ENCODE assay signal across 9 mouse cellular contexts in the genomic region with DNA sequence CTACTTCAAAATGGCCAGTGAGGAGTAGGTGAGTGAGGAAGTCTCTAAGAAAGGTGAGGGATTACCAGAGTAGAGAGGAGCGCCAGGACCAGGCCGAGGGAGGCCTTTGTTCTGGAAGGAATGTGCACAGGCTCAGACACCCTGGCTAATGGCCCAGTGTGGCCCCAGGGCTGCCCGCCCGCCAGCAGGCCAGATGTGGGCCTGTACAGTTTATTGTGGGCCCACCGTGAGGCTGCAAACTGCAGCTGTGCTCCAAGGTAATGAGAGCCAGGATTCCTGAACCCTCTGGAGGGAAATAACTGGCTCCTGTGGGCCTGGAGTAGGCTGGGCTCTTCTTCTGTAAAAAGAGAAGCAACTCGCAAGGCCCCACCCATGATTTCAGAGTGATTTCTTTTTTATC. TPM values are rescaled to one million over a fixed set of nuclear protein-coding genes. Genes with fewer than 3 reads are reported as not detected.
A peak's percentile ranks its signal among the peaks of the same experiment; 100 is the strongest.
DNase-seq lines count a peak whose midpoint lies in the region; ATAC-seq lines count a peak whose summit lies in the region.
"Had no signal": no experiment of that assay in that cellular context is flagged by ENCODE, and none has a peak within 500 bp of the region (broad histone marks: within the 10 kb centered on the region; RNA-seq: fewer than 3 reads in every experiment).

No protein-coding gene starts in this region.

- H3K36me3 ChIP-seq in heart, embryonic 13.5 days = peaks cover 17% of the 10 kb centered on the region; the same call in 1 of the 2 replicates
- no peaks in the 10 kb centered on the region for H3K36me3 ChIP-seq in limb, embryonic 11.5 days (ENCODE audit: control insufficient read depth, insufficient read depth, low read length)
- H3K36me3 ChIP-seq: midbrain, embryonic 12.5 days had no signal

- H3K27me3 ChIP-seq in heart, embryonic 13.5 days (replicated peaks) = no peaks in the 10 kb centered on the region
- H3K27me3 ChIP-seq in limb, embryonic 11.5 days (ENCODE audit: control insufficient read depth, insufficient read depth, low read length) = no peaks in the 10 kb centered on the region

- no peak; the same call in 1 of the 2 replicates for ATAC-seq in heart, embryonic 13.5 days (ENCODE audit: extremely low read depth, insufficient number of reproducible peaks, low FRiP score, low TSS enrichment)
- peak; percentile 79 for ATAC-seq in limb, embryonic 11.5 days (ENCODE audit: insufficient number of reproducible peaks, low FRiP score, low TSS enrichment, low read depth)

- peak; percentile 33 to 50 for DNase-seq in cerebellum, postnatal 10 days
- no peak for DNase-seq in cerebellum, postnatal 36 days
- DNase-seq in embryo, embryonic 10.5 days (ENCODE audit: low spot score) = peak; percentile 44
- DNase-seq in limb, embryonic 11.5 days (ENCODE audit: low spot score) = peak; percentile 89
- DNase-seq in layer of hippocampus, postnatal 14 days (ENCODE audit: low spot score in 2 of 2) = no peak
- no peak for DNase-seq in testis, postnatal 10 days (ENCODE audit: low spot score)
- DNase-seq in cerebellum, postnatal 14 days = no peak

- H3K27ac ChIP-seq in heart, embryonic 13.5 days (replicated peaks) = peak overlapping the region; percentile 59
- H3K27ac ChIP-seq in limb, embryonic 11.5 days (replicated peaks; ENCODE audit: low read depth, low read length) = peak overlapping the region; percentile 98
- H3K27ac ChIP-seq: midbrain, embryonic 12.5 days had no signal

- H3K4me2 ChIP-seq in heart, embryonic 13.5 days = no peak overlapping the region
- peak overlapping the region; percentile 10; the same call in 1 of the 2 replicates for H3K4me2 ChIP-seq in limb, embryonic 11.5 days (ENCODE audit: low read depth, severe bottlenecking)
- H3K4me2 ChIP-seq: midbrain, embryonic 12.5 days had no signal

- H3K4me1 ChIP-seq in heart, embryonic 13.5 days = peaks cover 70% of the 10 kb centered on the region
- peaks cover 66% of the 10 kb centered on the region for H3K4me1 ChIP-seq in limb, embryonic 11.5 days (ENCODE audit: control insufficient read depth, insufficient read depth, low read length)

- WGBS in heart, embryonic 13.5 days = 66% methylated on average over 6 of the region's 6 CpGs
- 2% methylated on average over 6 of the region's 6 CpGs for WGBS in limb, embryonic 11.5 days

- H3K9me3 ChIP-seq in heart, embryonic 13.5 days = no peaks in the 10 kb centered on the region
- H3K9me3 ChIP-seq in limb, embryonic 11.5 days (ENCODE audit: control insufficient read depth, low read length) = no peaks in the 10 kb centered on the region
- H3K9me3 ChIP-seq: midbrain, embryonic 12.5 days had no signal

- H3K4me3 ChIP-seq in heart, embryonic 13.5 days = no peak overlapping the region
- no peak overlapping the region for H3K4me3 ChIP-seq in limb, embryonic 11.5 days (ENCODE audit: low read depth, low read length)
- H3K4me3 ChIP-seq: midbrain, embryonic 12.5 days had no signal

- peak overlapping the region; percentile 62; the same call in 1 of the 2 replicates for H3K9ac ChIP-seq in heart, embryonic 13.5 days
- H3K9ac ChIP-seq in limb, embryonic 11.5 days (ENCODE audit: low read length) = 0 out of 2 replicates have a peak overlapping the region, but pooled peaks have one; percentile 17
- H3K9ac ChIP-seq: midbrain, embryonic 12.5 days had no signal

RNA-seq across cellular contexts. Expression of gene Tns3, which starts 5.3 kb away (rescaled TPM):
- 14.5 and 15.2 TPM in 2 replicates for polyA plus RNA-seq in heart, embryonic 13.5 days (2015; fragmentation: Nextera tagmentation; extraction: Ambion mirVana)
- polyA plus RNA-seq in limb, embryonic 11.5 days (2014; fragmentation: Nextera tagmentation; extraction: Ambion mirVana) = 26.0 and 26.7 TPM in 2 replicates
- 10 to 100 TPM; 69.9 to 73.2 TPM for total RNA-seq in layer of hippocampus, postnatal 14 days (2021)

Comparison
In these comparisons a context has a peak if more than half of its experiments do, and no peak if none do; other contexts are left out.
1. DNase-seq: peak in cerebellum, postnatal 10 days (2 of 2), embryo, embryonic 10.5 days (single experiment) and limb, embryonic 11.5 days (single experiment); none in cerebellum, postnatal 36 days (0 of 2), layer of hippocampus, postnatal 14 days (0 of 2), testis, postnatal 10 days (single experiment) and cerebellum, postnatal 14 days (0 of 2).